Mouse (Mus musculus) large intestine, adult 2 months (tissue): Measurements from ENCODE around the gene Sae1. TPM values are rescaled to one million over a fixed set of nuclear protein-coding genes. Genes with fewer than 3 reads are reported as not detected.

Experiments
- DNase-seq: peaks from one replicate; pipeline ENCODE4 v3.0.0-alpha.2; 2012; ENCODE audit warnings: low read depth, low spot score
- WGBS: fragments of 180-500 bp; shearing (Covaris S2); methylation state at CpG from one replicate; pipeline ENCODE4 v1.1.7; 2018; 5-methylcytosine and 5-hydroxymethylcytosine counted together
- polyA plus RNA-seq: library from polyadenylated mRNA; depleted of rRNA; stranded (reverse); fragments of >200 nt; gene quantifications from 2 replicates; pipeline ENCODE4 v1.2.3, GENCODE M21; 2012; rRNA removed

The Sae1 gene
- polyA plus RNA-seq = 39.4 and 45.4 TPM in 2 replicates

DNA sequence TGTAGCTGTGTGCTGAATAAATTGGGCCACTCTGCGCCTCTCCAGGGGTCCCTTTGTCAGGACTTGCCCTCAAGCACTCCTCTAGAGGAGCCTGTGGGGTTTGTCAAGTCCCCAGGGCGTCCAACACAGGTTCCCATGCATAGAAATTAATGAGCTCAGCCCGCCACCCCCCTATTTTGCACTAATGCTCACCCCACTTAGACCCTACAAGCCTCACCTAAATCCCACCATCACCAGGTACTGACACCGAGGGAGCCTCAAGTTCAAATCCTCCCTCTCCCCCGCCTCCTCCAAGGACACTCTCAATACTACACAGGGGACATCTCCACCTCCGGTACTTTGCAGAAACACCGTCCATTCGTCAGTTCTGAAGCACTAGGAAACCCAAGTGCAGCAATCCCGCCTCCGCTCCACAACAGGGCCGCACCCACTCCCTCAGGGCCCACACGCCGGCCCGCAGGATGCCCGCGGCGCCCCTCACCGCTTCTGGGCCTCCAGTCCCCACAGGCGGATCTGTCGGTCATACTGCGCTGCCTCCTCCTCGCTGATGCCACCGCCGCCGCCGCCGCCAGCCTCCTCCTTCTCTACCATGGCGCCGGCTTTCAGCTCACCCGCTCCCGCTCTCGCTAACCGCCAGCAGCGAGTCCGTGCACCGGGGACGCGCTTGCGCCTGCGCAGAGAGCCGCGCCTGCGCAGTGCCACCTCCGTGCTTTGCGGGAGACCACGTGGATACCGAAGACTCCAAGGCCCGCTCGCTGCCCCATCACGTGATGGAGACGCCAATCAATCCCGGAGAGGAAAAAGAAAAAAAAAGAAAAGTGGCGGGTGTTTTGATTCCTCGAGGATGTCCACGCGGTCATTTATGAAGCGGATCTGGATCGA, at the start of gene Sae1:
Sae1 (minus strand) TSS at position 647 of the 882 bp plus-strand sequence.
- WGBS = under 1% methylated on average over 58 of the region's 58 CpGs

DNA sequence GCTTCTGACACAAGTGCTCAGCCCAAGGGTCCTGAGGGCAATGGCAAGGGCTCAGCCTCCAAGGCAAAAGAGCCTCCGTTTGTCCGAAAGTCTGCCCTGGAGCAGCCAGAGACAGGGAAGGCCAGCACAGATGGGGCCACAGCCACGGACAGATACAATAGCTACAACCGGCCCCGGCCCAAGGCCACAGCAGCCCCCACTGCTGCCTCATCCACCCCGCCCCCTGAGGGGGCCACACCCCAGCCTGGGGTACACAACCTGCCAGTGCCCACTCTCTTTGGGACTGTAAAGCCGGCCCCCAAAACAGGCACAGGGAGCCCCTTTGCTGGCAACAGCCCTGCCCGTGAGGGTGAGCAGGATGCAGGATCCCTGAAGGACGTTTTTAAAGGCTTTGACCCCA, 47.5 kb upstream of the Sae1 start:
- 85% methylated on average over 9 of the region's 9 CpGs for WGBS
- DNase-seq = no peak

More for the DNA sequence above, at the start of gene Sae1:
- DNase-seq = no peak

DNA sequence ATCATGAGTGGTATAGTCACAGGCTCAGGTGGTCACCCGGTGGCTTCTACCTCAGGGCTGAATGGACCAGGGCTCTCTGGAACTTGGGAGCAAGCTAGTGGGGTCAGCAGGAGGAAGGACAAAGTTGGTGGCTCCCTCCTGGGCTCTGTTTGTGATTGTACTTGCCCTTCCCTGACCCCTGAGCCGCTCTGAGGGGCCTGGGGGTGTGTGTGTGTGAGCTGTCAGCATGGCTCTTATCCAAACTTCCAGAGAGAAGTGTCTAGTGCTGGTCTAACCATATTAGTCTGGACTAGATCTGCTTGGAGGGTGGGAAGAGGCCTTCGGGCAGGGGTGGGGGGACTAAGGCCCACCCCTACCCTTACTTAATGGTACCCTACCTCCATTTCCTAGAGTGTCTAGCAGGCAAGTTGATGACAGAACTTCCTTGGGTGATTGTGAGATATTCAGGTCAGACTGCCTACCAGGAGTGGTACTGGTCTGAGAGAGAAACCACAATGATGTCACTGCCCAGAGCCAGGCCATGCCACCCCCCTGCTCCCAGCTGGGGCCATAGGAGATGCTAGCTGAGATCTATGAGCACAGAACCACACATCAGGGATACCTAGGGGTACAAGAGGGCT, 45.9 kb upstream of the Sae1 start:
- no peak for DNase-seq

DNA sequence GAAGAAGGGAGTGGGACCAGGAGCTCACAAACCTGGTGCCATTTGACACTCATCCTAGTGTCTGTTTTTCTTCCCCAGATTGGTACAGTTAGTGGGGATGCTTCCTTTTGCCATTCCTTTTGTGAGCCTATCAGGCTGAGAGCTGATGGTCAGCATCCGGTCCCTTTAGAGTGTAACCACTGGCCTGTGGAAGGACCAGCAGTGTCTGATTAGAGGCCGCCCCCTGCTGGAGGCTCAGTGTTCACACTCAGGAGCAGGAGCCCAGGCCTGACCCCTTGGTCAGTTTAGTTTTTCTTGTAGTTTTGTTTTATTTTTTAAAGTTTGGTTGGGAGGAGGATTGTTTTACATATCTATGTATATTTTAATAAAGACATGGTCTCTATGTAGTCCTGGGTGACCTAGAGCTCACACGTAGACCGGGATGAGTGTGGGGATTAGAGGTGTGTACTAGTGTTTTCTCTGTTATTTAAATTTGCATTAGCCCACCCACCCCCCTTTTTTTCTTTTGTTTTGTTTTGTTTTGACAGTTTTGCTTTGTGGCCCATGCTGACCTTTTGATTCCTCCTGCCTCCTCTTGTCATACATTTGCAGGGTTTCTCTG, 38.6 kb upstream of the Sae1 start:
- no peak for DNase-seq
- 54% methylated on average over 4 of the region's 4 CpGs for WGBS

More for the DNA sequence above, 45.9 kb upstream of the Sae1 start:
- WGBS = 88% methylated on average over 3 of the region's 3 CpGs

DNA sequence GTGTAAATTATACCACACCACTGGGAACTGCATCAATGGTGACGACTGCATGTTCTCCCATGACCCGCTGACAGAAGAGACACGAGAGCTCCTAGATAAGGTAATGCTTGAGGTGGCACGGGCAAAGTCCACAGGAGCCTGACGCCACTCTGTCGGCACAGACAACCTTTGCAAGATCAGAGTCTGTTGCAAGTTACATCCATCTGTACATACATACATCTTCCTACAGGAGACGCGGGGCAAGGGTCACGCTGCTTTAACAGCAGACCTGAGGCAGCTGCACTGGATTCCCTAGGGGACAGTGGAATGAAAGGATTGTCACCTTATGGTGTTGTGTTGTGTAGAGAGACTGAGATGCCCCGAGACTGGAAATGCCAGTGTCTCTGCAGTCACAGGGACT, 38.1 kb upstream of the Sae1 start:
- WGBS = 64% methylated on average over 10 of the region's 10 CpGs
- no peak for DNase-seq

DNA sequence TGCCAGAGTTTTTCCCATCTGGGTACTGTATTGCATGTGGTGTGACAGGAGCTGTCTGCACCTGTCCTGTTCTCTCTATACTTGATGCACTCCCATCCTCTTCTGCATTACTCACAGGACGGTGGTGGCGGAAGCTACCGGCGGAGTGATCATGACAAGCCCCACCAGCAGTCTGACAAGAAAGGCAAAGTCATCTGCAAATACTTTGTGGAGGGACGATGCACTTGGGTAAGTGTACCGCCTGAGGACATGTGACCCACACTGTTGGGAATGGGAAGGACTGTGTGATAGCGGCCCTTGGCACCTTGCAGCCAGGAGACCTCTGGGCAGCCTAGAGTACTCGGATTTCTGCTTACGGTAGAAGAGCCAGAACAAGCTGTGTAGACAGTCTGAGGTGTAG, 36.1 kb upstream of the Sae1 start:
- no peak for DNase-seq
- 93% methylated on average over 9 of the region's 9 CpGs for WGBS

DNA sequence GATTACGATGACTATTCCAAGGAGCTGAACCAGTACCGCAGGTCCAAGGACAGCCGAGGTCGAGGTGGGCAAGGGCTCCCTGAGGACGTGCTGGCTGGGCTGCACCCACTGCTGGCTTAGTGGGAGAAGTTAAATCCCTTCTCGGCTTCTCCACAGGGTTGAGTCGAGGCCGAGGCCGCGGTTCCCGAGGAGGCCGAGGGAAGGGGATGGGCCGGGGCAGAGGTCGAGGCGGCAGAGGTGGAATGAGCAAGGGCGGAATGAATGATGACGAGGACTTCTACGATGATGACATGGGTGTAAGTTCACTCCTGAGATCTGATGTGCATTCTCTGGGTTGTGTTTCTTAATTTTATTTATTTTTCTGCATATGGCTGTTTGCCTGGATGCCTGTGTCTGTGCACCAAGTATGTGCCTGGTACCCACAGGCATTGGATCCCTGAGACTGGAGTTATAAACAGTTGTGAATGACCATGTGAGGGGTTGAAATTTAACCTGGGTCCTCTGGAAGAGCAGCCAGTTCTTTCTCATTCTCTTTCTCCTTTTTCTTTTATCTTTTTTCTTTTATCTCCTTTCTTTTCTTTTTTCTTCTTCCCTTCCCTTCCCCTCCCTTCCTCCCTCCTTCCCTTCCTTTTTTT, 34.7 kb upstream of the Sae1 start:
- DNase-seq = no peak
- 72% methylated on average over 18 of the region's 18 CpGs for WGBS

DNA sequence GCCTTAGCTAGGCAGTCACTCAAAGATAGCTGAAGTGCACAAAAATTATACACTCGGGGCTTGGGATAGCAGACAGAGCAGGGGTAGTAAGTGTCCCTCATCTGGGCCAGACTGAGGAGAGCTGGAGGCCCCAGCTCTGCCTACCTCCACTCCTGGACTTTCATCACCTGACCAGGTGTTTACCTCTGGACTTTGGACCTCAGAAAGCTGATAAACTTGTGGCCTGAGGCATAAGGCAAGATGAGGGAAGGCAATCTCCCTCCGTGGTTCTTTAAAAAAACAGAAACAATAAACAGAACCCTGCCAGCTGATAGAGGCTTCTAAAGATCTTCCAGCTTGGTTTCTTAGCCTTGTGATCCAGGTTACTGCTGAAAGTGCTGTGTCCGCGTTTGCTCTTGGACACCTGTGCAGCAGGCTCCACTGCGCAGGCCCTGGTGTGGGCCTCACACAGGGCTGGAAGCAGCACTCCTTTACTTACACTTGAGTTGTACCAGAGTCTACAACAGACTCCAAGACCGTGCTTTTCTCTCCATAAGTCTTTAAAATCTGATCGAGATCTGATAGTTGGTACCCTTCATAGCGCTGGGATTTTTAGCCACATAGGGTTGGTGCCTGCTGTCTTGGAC, 33.0 kb upstream of the Sae1 start:
- no peak for DNase-seq
- 53% methylated on average over 8 of the region's 8 CpGs for WGBS

DNA sequence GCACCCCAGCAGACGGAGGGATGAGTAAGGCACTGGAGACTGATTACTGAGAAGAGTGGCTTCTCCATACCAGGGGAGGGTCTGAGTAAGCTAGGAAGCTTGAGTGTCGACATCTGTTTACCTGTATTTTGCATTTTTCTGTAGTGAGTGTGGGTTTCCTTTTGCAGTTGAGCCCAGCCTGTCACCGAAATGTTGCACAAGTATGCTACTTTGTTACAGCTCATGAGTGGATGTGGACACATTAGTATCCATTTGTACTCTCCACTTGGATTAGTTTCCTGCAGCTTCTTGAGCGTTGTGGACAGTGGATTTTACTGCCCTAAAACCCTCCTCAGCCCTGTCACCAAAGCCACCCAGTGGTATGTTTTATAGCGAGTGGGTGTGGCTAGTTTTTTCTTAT, 31.1 kb upstream of the Sae1 start:
- no peak for DNase-seq
- WGBS = 54% methylated on average over 5 of the region's 5 CpGs

DNA sequence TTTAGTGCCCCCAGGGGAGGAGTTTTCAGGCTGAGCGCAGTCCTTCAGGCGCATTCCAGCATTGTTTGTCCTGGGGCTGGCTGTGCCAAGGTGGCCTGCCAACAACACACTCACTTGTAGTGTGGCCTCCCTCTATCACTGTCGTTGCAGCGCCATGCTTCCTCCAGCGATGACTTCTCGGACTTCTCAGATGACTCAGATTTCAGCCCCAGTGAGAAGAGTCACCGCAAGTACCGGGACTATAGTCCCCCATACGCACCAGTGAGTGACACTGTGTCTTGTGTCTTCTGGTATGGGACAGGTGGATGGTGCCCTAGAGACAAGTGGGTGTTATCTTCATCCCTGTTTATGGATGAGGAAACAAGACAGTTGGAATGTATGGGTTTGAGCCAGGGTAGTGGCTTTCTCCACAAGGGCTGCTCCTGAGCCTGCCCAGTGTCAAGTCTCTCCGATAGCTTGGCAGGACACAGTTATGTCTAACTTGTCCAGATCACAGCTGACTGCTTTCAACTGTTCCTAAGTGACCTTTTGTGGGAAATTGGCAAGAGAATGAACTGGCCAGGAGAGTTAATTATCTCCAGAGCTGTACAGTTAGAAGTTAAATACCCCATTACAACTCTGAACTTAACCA, 29.6 kb upstream of the Sae1 start:
- DNase-seq = no peak
- 34% methylated on average over 10 of the region's 10 CpGs for WGBS

DNA sequence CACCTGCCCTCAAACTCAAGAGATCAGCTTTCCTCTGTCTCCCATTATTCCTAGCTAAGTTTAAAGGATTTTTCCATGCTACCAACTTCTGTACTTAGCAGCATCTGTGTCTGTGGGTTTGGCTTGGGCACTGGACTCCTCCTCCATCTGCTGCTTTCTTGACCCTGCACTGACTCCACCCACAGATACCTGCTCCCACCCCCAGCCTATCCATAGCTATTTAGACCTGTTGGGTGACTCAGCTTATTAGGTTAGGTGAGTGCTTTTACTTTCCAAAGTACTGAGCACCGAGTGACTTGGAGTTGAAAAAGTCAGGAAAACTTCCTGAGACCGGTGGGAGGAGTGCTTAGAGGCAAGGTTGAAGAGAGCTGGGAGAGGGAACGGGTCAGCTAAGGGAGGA, 27.8 kb upstream of the Sae1 start:
- 28% methylated on average over 3 of the region's 3 CpGs for WGBS
- DNase-seq = no peak

DNA sequence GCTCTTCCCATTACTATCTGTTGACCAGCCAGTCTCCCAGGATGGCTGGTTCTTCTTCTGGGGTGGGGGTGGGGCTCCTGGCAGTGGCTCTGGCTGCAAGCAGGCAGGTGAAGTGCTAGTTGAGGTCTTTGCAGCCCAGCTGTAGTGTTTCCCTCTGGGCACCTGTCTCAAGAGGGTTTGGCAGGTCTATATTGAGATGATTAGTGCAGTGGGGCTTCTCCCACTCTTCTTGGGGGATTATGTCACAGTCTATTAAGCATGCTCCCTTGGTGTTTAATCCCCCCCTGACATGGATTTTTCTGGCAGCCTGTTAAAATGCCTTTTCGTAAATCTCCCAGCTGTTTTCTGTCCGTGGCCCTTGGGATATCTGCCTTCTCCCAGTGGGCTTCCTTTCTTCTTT, 25.3 kb upstream of the Sae1 start:
- 85% methylated on average over 2 of the region's 2 CpGs for WGBS
- DNase-seq = no peak

DNA sequence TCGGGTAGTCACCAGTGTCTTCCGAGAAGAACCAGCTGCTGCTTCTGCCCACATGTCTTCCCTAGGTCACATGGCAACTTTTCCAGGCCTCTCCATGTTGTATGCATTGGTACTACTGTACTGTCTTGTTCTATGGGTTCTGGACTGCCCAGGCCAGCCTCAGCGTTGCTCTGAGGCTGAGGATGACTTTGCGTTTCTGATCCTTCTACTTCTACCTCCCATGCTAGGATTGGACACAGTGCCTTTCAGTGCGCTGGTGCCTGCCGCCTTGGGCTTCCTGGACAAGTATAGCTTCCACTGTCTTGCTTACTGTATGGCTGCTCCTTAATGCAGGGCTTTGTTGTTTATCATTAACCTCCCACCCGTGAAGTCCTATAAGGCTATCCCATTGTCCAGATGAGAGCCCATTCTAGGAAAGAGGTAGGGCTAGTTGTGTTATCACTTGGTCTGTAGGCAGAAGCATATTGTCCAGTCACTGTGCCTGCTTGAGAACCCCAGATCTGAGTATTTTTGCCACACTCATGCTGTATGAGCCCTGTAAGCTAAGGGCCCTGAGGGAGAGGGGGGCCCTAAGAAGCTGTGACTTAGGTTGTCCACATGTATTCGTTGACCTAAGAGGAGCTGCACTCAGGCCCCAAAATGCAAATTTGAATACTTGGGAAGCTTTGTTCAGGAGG, 24.8 kb upstream of the Sae1 start:
- 83% methylated on average over 8 of the region's 8 CpGs for WGBS
- no peak for DNase-seq

DNA sequence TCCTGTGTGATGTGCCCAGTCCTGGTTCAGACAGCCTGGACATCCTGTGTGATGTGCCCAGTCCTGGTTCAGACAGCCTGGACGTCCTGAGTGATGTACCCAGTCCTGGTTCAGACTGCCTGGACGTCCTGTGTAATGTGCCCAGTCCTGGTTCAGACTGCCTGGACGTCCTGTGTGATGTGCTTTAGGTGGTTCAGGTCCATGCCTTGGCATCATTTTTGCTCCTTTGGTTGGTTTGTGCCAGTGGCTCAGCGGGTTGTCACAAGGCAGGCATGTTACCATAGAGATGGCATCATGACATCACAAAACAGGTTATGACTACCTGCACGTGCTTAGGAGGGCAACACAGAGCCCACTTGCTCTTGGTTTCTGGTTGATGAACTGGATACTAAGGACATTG, 23.5 kb upstream of the Sae1 start:
- WGBS = 88% methylated on average over 5 of the region's 5 CpGs
- DNase-seq = no peak

DNA sequence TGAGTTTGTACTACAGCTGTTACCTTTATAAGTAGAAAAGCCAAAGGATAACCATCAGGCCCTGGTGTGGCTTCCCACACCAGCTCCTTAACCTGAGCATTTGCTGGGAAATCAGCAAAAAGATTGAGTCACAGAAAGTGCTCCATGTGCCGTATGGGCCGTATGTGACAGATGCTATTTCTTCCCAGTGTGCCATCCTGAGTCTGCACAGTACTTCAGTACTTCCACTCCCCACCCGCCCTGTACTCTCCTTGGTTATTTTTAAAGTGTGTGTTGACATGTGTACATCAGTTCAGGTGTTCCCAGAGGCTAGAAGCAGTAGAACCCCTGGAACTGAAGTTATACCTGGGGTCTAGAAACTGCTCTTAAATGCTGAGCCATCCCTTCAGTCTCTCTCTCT, 19.4 kb upstream of the Sae1 start:
- DNase-seq = no peak
- WGBS = 91% methylated on average over 3 of the region's 3 CpGs

DNA sequence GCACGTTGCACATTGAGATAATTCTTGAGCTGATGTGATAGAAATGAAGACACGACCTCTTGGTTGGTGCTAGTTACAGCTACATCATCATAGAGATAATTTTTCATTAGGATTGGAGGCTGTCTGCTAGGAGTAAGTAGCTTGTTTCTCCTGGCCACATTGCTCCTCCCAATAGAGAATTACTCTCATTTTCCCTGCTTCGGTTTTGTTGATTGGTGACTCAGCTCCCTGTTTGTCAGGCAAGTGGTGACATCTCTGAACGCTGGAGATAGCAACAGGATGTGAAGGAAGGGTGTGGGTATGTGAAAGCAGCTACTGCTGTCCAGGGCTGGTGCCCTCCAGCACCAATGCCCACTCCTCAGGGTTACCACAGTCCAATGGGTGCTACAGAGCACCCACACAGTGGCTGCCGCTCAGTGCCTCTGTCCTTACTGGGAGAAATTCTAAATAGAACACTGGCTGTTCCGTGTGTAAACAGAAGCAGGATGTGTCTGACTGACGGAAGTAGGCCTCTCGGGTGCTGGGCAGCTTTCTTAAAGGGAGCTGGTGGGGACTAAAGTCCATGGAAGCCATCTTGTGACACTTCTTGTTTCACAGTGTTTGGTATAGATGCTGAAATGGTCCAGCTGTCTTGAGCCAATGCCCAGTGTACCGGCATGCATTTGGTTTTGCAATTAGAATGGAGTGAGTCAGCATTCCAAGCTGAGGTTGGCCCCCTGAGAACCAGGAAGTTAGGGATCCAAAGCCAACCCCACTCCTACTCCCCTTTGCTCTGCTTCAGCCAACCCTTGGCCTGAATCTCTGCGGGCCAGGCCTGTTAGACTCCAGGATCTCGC, 18.1 kb upstream of the Sae1 start:
- 1% methylated on average over 11 of the region's 11 CpGs for WGBS
- no peak for DNase-seq

DNA sequence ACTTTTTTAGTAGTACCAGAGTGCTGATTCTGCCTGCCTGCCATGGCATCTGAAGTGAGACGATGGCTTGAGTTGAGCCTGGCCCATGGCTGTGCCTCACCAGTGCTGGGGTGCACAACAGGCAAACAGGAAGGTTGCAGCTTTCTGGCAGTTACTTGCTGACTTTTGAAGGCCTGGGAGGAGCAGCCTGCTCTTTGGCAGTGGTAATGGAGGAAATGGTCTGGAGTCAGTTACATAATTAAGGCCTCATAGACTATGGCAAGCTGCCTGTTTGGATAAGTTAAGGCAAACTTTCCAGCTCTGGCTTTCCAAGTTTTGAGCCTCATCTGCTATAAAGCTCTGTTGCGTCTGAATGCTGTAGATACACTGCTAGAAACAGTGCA, 17.5 kb upstream of the Sae1 start:
- 6% methylated on average over 2 of the region's 2 CpGs for WGBS
- no peak for DNase-seq
